Mouse (Mus musculus) lung, adult 18-20 months (tissue): ENCODE data around the gene Uimc1.

Experiments
- DNase-seq, 2 experiments: peaks; one replicate each; pipeline ENCODE4 v3.0.0; 2022; ENCODE audit warnings: mixed read lengths in 2 of 2

The Uimc1 gene

GRCm38 (mm10) chr13:54988181-54988760, 111.8 kb downstream of the Uimc1 start:
- no peak for DNase-seq

GRCm38 (mm10) chr13:54987405-54987804, 112.7 kb downstream of the Uimc1 start:
- no peak for DNase-seq

GRCm38 (mm10) chr13:54983614-54984013, 116.5 kb downstream of the Uimc1 start:
- no peak for DNase-seq

- no peak for DNase-seq
These were observed 117.1 kb downstream of the Uimc1 start for GRCm38 (mm10) chr13:54983001-54983400.

- DNase-seq: no peak
These were observed 119.1 kb downstream of the Uimc1 start for GRCm38 (mm10) chr13:54980957-54981356.

- no peak for DNase-seq
These were observed 121.3 kb downstream of the Uimc1 start for GRCm38 (mm10) chr13:54978804-54979203.
